Mouse (Mus musculus) heart, embryonic 14.5 days (tissue): ENCODE data around the gene Trit1. TPM values are rescaled to one million over a fixed set of nuclear protein-coding genes. Genes with fewer than 3 reads are reported as not detected.

Source experiments
- ATAC-seq: fragments of 200-750 bp; cut with Nextera tagmentation; 2 replicates; pipeline ENCODE4 v1.8.0; 2017; ENCODE audit warnings: low read depth, moderate TSS enrichment; ENCODE audit not compliant: insufficient number of reproducible peaks, insufficient read depth, low FRiP score
- H3K27ac ChIP-seq, 2 experiments: fragments of 200-500 bp in 1 of 2; fragments of 300-500 bp in 1 of 2; sonication (generic) in 1 of 2; replicated peaks in 1 of 2; 2 replicates each; pipeline ENCODE4 v1.5.1; 2012 to 2014; ENCODE audit warnings: low read depth in 2 of 2, low read length in 2 of 2, control low read depth in 1 of 2, mild to moderate bottlenecking in 1 of 2, mixed read lengths in 1 of 2; ENCODE audit not compliant: control insufficient read depth in 1 of 2, insufficient read depth in 1 of 2
- H3K27me3 ChIP-seq: fragments of 300-500 bp; sonication (generic); 2 replicates; pipeline ENCODE4 v1.6.1; 2014; ENCODE audit warnings: mild to moderate bottlenecking, low read length, control low read depth; ENCODE audit not compliant: control insufficient read depth, insufficient read depth
- H3K36me3 ChIP-seq: fragments of 300-500 bp; sonication (generic); 2 replicates; pipeline ENCODE4 v1.6.1; 2014; ENCODE audit warnings: mild to moderate bottlenecking, control low read depth, low read length, mixed read lengths; ENCODE audit not compliant: control insufficient read depth, insufficient read depth
- H3K4me1 ChIP-seq, 2 experiments: fragments of 200-500 bp in 1 of 2; fragments of 300-500 bp in 1 of 2; sonication (generic) in 1 of 2; 2 replicates each; pipeline ENCODE4 v1.6.1; 2012 to 2014; ENCODE audit warnings: low read length in 2 of 2, control low read depth in 1 of 2, mixed read lengths in 1 of 2; ENCODE audit not compliant: control insufficient read depth in 2 of 2, insufficient read depth in 2 of 2
- H3K4me2 ChIP-seq: fragments of 300-500 bp; sonication (generic); 2 replicates; pipeline ENCODE4 v1.6.1; 2014; ENCODE audit warnings: mild to moderate bottlenecking, low read length
- H3K4me3 ChIP-seq, 2 experiments: fragments of 200-500 bp in 1 of 2; fragments of 300-500 bp in 1 of 2; sonication (generic) in 1 of 2; 2 replicates each; pipeline ENCODE4 v1.5.1; 2012 to 2014; ENCODE audit warnings: low read length in 2 of 2, mild to moderate bottlenecking in 2 of 2, control low read depth in 1 of 2, low read depth in 1 of 2, moderate library complexity in 1 of 2; ENCODE audit not compliant: control insufficient read depth in 1 of 2, insufficient read depth in 1 of 2
- H3K9ac ChIP-seq: fragments of 300-500 bp; sonication (generic); 2 replicates; pipeline ENCODE4 v1.6.1; 2014; ENCODE audit warnings: mild to moderate bottlenecking, low read length
- H3K9me3 ChIP-seq: fragments of 300-500 bp; sonication (generic); 2 replicates; pipeline ENCODE4 v1.6.1; 2016; ENCODE audit warnings: low read length, control low read depth; ENCODE audit not compliant: control insufficient read depth
- WGBS: fragments of 180-500 bp; shearing (Covaris S2); extraction: QIAGEN DNeasy Blood & Tissue Kit; methylation state at CpG from one replicate; pipeline ENCODE4 v1.1.7; 2014; 5-methylcytosine and 5-hydroxymethylcytosine counted together
- polyA plus RNA-seq: library from polyadenylated mRNA; unstranded; fragments of >200 nt; fragmentation: Nextera tagmentation; extraction: Ambion mirVana; gene quantifications from 2 replicates; pipeline ENCODE4 v1.2.1, GENCODE M21; 2014

The Trit1 gene
- polyA plus RNA-seq, 1 experiment from 2014 or later, result 12.1 TPM

DNA sequence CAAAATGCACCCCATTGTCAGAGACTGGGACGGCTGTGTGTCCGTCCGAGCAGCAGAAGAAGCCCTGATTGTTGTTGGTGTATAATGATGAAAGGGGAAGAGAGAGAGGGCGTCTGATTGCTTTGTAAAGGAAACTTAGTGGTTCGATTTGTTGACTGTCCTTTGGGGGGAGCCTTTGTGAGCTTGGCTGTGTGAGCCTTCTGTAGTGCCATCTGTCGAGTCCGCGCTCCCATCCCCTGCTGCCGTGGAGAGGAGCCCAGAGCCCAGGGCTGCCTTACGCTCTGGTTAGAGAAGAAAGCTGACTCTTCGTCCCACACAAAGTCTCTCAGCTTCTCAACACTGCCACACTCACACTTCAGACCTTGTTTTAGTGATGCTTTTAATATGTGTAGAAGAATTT is 36.8 kb downstream of the Trit1 start:
- 86% methylated on average over 11 of the region's 11 CpGs for WGBS
- Histone ChIP-seq H3K9ac (no peak overlapping the region), H3K4me1 (peaks cover 10 to 34% of the 10 kb centered on the region in 2 experiments), H3K4me2 (no peak overlapping the region), H3K27me3 (peaks cover 22% of the 10 kb centered on the region), H3K36me3 (peaks cover 66% of the 10 kb centered on the region), H3K27ac (no peak overlapping the region), H3K9me3 (no peaks in the 10 kb centered on the region), H3K4me3 (no peak overlapping the region)
- no peak for ATAC-seq

GRCm38 (mm10) chr4:123054172-123054790 is 37.9 kb downstream of the Trit1 start:
- H3K4me1 ChIP-seq, result peaks cover 10 to 27% of the 10 kb centered on the region in 2 experiments
- H3K9ac ChIP-seq, result no peak overlapping the region
- no peaks in the 10 kb centered on the region for H3K9me3 ChIP-seq
- H3K4me3 ChIP-seq, result no peak overlapping the region
- H3K27me3 ChIP-seq, result peaks cover 22% of the 10 kb centered on the region
- H3K27ac ChIP-seq, result no peak overlapping the region
- ATAC-seq, result no peak
- peaks cover 58% of the 10 kb centered on the region for H3K36me3 ChIP-seq
- no peak overlapping the region for H3K4me2 ChIP-seq
- WGBS, result 48% methylated on average over 16 of the region's 16 CpGs

DNA sequence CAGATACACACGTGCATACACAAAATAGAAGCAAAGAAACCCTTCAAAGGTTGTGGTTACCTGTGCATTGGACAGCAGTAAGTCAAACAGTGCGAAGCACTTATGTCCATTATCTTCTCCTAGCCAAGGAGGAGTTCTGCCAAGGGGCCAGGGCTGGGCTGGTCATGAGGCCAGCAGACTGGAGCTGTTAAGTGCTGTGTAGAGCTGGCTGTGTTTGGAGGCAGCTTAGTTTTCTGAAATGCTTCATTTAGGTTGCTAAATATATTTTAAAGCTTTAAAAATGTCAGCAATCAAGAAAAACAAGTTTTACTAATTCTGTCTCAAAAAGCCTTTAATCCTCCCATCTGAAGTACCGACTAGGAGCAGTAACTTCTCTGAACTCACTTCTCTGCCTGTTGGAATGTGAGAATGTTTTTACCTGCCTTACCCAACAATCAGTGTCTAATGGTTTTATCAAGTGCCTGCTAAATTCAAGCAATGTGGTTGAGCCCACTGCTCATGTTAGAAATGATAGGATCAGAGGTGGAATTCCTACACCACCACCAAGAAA is 40.2 kb downstream of the Trit1 start:
- H3K4me2 ChIP-seq, result no peak overlapping the region
- WGBS, result 73% methylated on average over 3 of the region's 3 CpGs
- H3K9ac ChIP-seq, result no peak overlapping the region
- H3K9me3 ChIP-seq, result no peaks in the 10 kb centered on the region
- ATAC-seq, result no peak
- H3K36me3 ChIP-seq, result peaks cover 53% of the 10 kb centered on the region
- no peak overlapping the region for H3K4me3 ChIP-seq
- peaks cover 4 to 8% of the 10 kb centered on the region in 2 experiments for H3K4me1 ChIP-seq
- H3K27me3 ChIP-seq, result peaks cover 21% of the 10 kb centered on the region
- H3K27ac ChIP-seq, result no peak overlapping the region

DNA sequence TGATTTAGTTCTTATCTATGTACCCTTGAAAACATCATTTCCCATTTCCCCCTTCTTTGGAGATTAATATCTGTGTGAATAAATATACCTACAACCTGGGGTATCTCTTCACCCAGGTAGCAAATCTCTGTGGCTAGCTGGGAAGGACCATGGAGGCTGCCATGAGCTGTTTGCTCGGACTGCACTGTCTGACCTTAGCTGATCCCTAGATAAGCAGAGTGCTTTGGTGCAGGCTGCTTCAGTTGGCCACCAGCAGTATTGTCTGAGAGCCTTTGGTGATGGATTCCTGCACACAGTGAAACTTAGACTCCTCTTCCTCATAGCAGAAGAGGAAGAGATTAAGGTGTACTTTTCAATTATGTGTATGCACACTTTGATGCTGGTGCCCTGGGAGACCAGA is 41.6 kb downstream of the Trit1 start:
- no peak overlapping the region for H3K9ac ChIP-seq
- H3K27me3 ChIP-seq, result peaks cover 8% of the 10 kb centered on the region
- peaks cover 41% of the 10 kb centered on the region for H3K36me3 ChIP-seq
- ATAC-seq, result no peak
- H3K4me2 ChIP-seq, result no peak overlapping the region
- peaks cover 4 to 11% of the 10 kb centered on the region in 2 experiments for H3K4me1 ChIP-seq
- WGBS, result 46% methylated on average over 1 of the region's 1 CpGs
- H3K4me3 ChIP-seq, result no peak overlapping the region
- no peak overlapping the region for H3K27ac ChIP-seq
- H3K9me3 ChIP-seq, result no peaks in the 10 kb centered on the region

DNA sequence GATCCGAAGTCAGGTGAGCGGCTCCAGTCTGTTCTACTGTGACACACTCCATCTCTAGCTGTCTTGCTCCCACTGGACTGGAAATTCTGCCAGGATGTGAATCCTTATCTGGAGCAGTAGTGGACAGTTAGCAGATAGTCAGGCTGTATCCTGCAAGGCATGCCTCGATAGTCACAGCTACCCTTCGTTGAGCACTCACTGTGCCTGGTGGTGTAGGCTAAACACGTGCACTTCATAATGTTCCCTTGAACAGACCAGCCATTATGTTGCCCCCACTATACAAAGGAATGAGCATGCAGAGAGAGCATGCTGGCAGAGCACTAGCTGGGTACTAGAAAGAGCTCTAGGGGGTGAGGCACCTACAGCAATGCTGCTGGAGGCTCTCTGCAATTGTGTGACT is 45.3 kb downstream of the Trit1 start:
- Histone ChIP-seq H3K4me3 (no peak overlapping the region), H3K27ac (no peak overlapping the region), H3K4me1 (peaks cover 0 to 5% of the 10 kb centered on the region in 2 experiments; a peak in 1 of 4 replicates), H3K36me3 (peaks cover 5% of the 10 kb centered on the region), H3K9me3 (no peaks in the 10 kb centered on the region), H3K9ac (no peak overlapping the region), H3K27me3 (no peaks in the 10 kb centered on the region), H3K4me2 (no peak overlapping the region)
- 25% methylated on average over 5 of the region's 5 CpGs for WGBS
- ATAC-seq, result no peak

DNA sequence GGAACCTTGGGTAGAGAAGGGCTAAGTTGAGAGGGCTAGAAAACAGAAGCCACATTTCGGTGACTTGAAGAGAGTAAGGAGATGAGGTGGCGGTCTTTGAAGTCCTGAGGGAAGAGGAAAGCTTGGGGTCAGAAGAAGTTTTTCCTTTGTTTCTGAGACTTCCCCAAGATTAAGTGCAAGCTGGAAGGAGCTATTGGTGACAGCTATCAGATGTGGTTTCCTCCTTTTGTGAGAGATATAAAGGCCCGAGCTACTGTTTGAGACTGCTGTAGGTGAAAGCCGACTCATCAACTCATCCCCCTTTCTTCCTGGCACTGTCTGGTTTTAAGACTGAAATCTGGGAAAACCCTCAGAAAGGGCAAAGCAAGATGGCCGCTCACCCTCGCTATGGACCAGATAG is 52.2 kb downstream of the Trit1 start:
- Histone ChIP-seq H3K4me3 (no peak overlapping the region), H3K9me3 (no peaks in the 10 kb centered on the region), H3K27me3 (peaks cover 15% of the 10 kb centered on the region), H3K27ac (no peak overlapping the region), H3K36me3 (no peaks in the 10 kb centered on the region), H3K4me1 (no peaks in the 10 kb centered on the region; a peak in 1 of 4 replicates), H3K4me2 (no peak overlapping the region), H3K9ac (no peak overlapping the region)
- WGBS, result 62% methylated on average over 6 of the region's 6 CpGs
- ATAC-seq, result no peak

- no peak for ATAC-seq
- H3K9me3 ChIP-seq, result no peaks in the 10 kb centered on the region
- H3K9ac ChIP-seq, result no peak overlapping the region
- peaks cover 23% of the 10 kb centered on the region for H3K27me3 ChIP-seq
- H3K4me3 ChIP-seq, result 0 out of 4 replicates have a peak overlapping the region, but pooled peaks of 1 of the 2 experiments have one; percentile 18
- 9% methylated on average over 13 of the region's 13 CpGs for WGBS
- no peak overlapping the region for H3K27ac ChIP-seq
- peak overlapping the region; percentile 55 for H3K4me2 ChIP-seq
- no peaks in the 10 kb centered on the region for H3K36me3 ChIP-seq
- no peaks in the 10 kb centered on the region; a peak in 1 of 4 replicates for H3K4me1 ChIP-seq
Observed at GRCm38 (mm10) chr4:123071266-123071966, 55.0 kb downstream of the Trit1 start.
